10 mouse cellular contexts compared by ENCODE assay signal in the genomic region with DNA sequence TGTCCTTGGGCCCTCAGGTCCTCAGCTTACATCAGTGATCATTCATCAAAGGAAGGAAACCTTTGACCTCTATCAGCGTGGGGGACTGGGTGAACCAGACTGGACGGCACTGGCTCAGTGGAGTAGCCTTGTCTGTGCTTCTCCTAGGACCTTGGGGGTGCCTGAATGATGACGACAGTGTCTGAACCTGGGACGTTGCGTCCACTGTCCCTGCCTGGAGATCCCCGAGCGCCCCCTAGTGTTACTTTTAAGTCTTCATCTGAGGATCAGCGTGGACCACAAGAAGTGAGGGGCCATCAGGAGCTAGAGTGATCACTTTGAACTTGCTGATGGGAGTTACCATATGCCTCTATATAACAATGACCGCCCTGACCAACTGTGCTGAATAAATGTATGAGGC. TPM values are rescaled to one million over a fixed set of nuclear protein-coding genes. Genes with fewer than 3 reads are reported as not detected.
A peak's percentile ranks its signal among the peaks of the same experiment; 100 is the strongest.
DNase-seq lines count a peak whose midpoint lies in the region; ATAC-seq and TF ChIP-seq lines count a peak whose summit lies in the region.
"Had no signal": no experiment of that assay in that cellular context is flagged by ENCODE, and none has a peak within 500 bp of the region (broad histone marks: within the 10 kb centered on the region; RNA-seq: fewer than 3 reads in every experiment).

No protein-coding gene starts in this region.

- H3K9me3 ChIP-seq in hindbrain, embryonic 10.5 days = no peaks in the 10 kb centered on the region
- H3K9me3 ChIP-seq in hindbrain, embryonic 16.5 days (ENCODE audit: control insufficient read depth, low read length) = no peaks in the 10 kb centered on the region

- H3K4me3 ChIP-seq in hindbrain, embryonic 10.5 days = no peak overlapping the region
- no peak overlapping the region for H3K4me3 ChIP-seq in hindbrain, embryonic 16.5 days (ENCODE audit: low read length)
- H3K4me3 ChIP-seq in heart, adult 2 months = no peak overlapping the region

- no peak for TF ChIP-seq EP300 in heart, adult 2 months (IDR thresholded peaks at IDR 0.05; ENCODE audit: insufficient read depth, low read depth, low read length)

- intact Hi-C loops in heart, adult 2 months (cut with DNase I) = loop anchor here (1.0 kb wide), 1 partner anchor 39 kb away; no protein-coding TSS in a partner anchor

- no peak overlapping the region for H3K9ac ChIP-seq in hindbrain, embryonic 16.5 days (ENCODE audit: low read depth, low read length)
- H3K9ac ChIP-seq in heart, adult 2 months (ENCODE audit: low read depth, low read length) = no peak overlapping the region

- DNase-seq in hindbrain, embryonic 10.5 days (ENCODE audit: low spot score) = peak; percentile 54
- DNase-seq in A20 (ENCODE audit: low read depth, low spot score) (peak; percentile 70), ZHBTc4 (ENCODE audit: low read depth, low spot score) (peak; percentile 87)
- peak in 1 of 2 experiments; percentile 24 for DNase-seq in heart, adult 2 months
- peak; percentile 68 for DNase-seq in lung, postnatal 10 days
- no peak for DNase-seq in ovary, adult 18-20 months (ENCODE audit: low spot score)
- DNase-seq in layer of hippocampus, postnatal 14 days (ENCODE audit: low spot score in 2 of 2) = no peak

- H3K4me1 ChIP-seq in hindbrain, embryonic 10.5 days (replicated peaks) = peaks cover 5% of the 10 kb centered on the region
- peaks cover 4% of the 10 kb centered on the region for H3K4me1 ChIP-seq in hindbrain, embryonic 16.5 days (ENCODE audit: control insufficient read depth, insufficient read depth, low read depth, low read length)
- peaks cover under 1% of the 10 kb centered on the region; the same call in 1 of the 2 replicates for H3K4me1 ChIP-seq in heart, adult 2 months (ENCODE audit: control insufficient read depth, insufficient read depth, low read length)

- TF ChIP-seq POLR2A in heart, adult 2 months (IDR thresholded peaks at IDR 0.05; ENCODE audit: insufficient read depth, low read depth, low read length) = no peak

- no peak overlapping the region for H3K27ac ChIP-seq in hindbrain, embryonic 10.5 days
- H3K27ac ChIP-seq in hindbrain, embryonic 16.5 days (ENCODE audit: low read depth, low read length) = no peak overlapping the region
- H3K27ac ChIP-seq in heart, adult 2 months = no peak overlapping the region

- H3K4me2 ChIP-seq in hindbrain, embryonic 16.5 days (ENCODE audit: low read length) = no peak overlapping the region

- H3K79me2 ChIP-seq in heart, adult 2 months (replicated peaks; ENCODE audit: control insufficient read depth, insufficient read depth, low read length) = no peaks in the 10 kb centered on the region

- H3K36me3 ChIP-seq in hindbrain, embryonic 10.5 days = no peaks in the 10 kb centered on the region
- H3K36me3 ChIP-seq in hindbrain, embryonic 16.5 days (ENCODE audit: control insufficient read depth, insufficient read depth, low read length) = no peaks in the 10 kb centered on the region
- H3K36me3 ChIP-seq in heart, adult 2 months (ENCODE audit: control insufficient read depth, insufficient read depth, low read length) = no peaks in the 10 kb centered on the region

- TF ChIP-seq CTCF in heart, adult 2 months (IDR thresholded peaks at IDR 0.05) = peak; percentile 77

- 4% methylated on average over 9 of the region's 9 CpGs for WGBS in hindbrain, embryonic 10.5 days
- 2% methylated on average over 9 of the region's 9 CpGs for WGBS in hindbrain, embryonic 16.5 days
- 5% methylated on average over 9 of the region's 9 CpGs for WGBS in heart, adult 2 months

- ATAC-seq in hindbrain, embryonic 16.5 days = no peak

- peaks cover 46% of the 10 kb centered on the region for H3K27me3 ChIP-seq in hindbrain, embryonic 10.5 days (ENCODE audit: insufficient read depth, poor library complexity, severe bottlenecking)
- H3K27me3 ChIP-seq in hindbrain, embryonic 16.5 days (replicated peaks; ENCODE audit: control insufficient read depth, insufficient read depth, low read length) = peaks cover 7% of the 10 kb centered on the region
- no peaks in the 10 kb centered on the region; the same call in 1 of the 2 replicates for H3K27me3 ChIP-seq in heart, adult 2 months (ENCODE audit: control insufficient read depth, insufficient read depth, low read length)

RNA-seq across cellular contexts. Expression of a gene that starts 19.4 kb away (rescaled TPM):
- 1.4 and 8.9 TPM in 2 replicates for polyA plus RNA-seq in hindbrain, embryonic 10.5 days (2016; fragmentation: Nextera tagmentation; extraction: Ambion mirVana)
- polyA plus RNA-seq in hindbrain, embryonic 16.5 days (2015; fragmentation: Nextera tagmentation; extraction: Ambion mirVana) = 6.9 and 7.3 TPM in 2 replicates
- total RNA-seq in heart, adult 2 months (2021) = under 1 TPM in 1 of 2 experiments, not detected in 1; 0.14 TPM
- not detected in 2 replicates for polyA plus RNA-seq in heart, adult 2 months (2012; rRNA removed)
- not detected for total RNA-seq in layer of hippocampus, postnatal 14 days (2021)
- total RNA-seq: left cerebral cortex, postnatal 10 days had no signal
- polyA plus RNA-seq: stomach, embryonic 14.5 days had no signal

Comparison
In these comparisons a context has a peak if more than half of its experiments do, and no peak if none do; other contexts are left out.
1. DNase-seq: peak in hindbrain, embryonic 10.5 days (single experiment), A20 (single experiment), ZHBTc4 (single experiment) and lung, postnatal 10 days (single experiment); none in ovary, adult 18-20 months (single experiment) and layer of hippocampus, postnatal 14 days (0 of 2).